Mouse (Mus musculus) CH12.LX (cell line): Measurements from ENCODE around the gene Cdkn1b.

Experiments
- CHD1 ChIP-seq: IDR thresholded peaks from 2 replicates; pipeline ENCODE4 v1.6.1; 2012; ENCODE audit warnings: low read depth, low read length, improper control_type of control experiment, inconsistent platforms
- CTCF ChIP-seq, 2 experiments: IDR thresholded peaks in 1 of 2; conservative IDR thresholded peaks in 1 of 2; 2 replicates each; pipeline ENCODE4 v1.5.1; 2011 to 2012; ENCODE audit warnings: low read depth in 2 of 2, low read length in 2 of 2, improper control_type of control experiment in 1 of 2, inconsistent platforms in 1 of 2, mild to moderate bottlenecking in 1 of 2, moderate library complexity in 1 of 2
- EP300 ChIP-seq: IDR thresholded peaks from 2 replicates; pipeline ENCODE4 v1.6.1; 2011; ENCODE audit warnings: low read length, improper control_type of control experiment
- HCFC1 ChIP-seq: IDR thresholded peaks from 2 replicates; pipeline ENCODE4 v1.6.1; 2012; ENCODE audit warnings: low read depth, mild to moderate bottlenecking, inconsistent platforms, low read length, improper control_type of control experiment
- MAX ChIP-seq: IDR thresholded peaks from 2 replicates; pipeline ENCODE4 v1.6.1; 2011; ENCODE audit warnings: low read length, improper control_type of control experiment
- NRF1 ChIP-seq: IDR thresholded peaks from 2 replicates; pipeline ENCODE4 v1.6.1; 2014; ENCODE audit warnings: low read depth, mild to moderate bottlenecking, inconsistent platforms, low read length, improper control_type of control experiment, moderate library complexity
- POLR2A ChIP-seq: IDR thresholded peaks from 2 replicates; pipeline ENCODE4 v1.6.1; 2011; ENCODE audit warnings: low read depth, mild to moderate bottlenecking, improper control_type of control experiment, low read length
- TCF12 ChIP-seq: IDR thresholded peaks from 2 replicates; pipeline ENCODE4 v1.6.1; 2014; ENCODE audit warnings: low read depth, mild to moderate bottlenecking, inconsistent platforms, low read length, improper control_type of control experiment
- UBTF ChIP-seq: IDR thresholded peaks from 2 replicates; pipeline ENCODE4 v1.6.1; 2012; ENCODE audit warnings: low read depth, mild to moderate bottlenecking, inconsistent platforms, low read length, improper control_type of control experiment, moderate library complexity

DNA sequence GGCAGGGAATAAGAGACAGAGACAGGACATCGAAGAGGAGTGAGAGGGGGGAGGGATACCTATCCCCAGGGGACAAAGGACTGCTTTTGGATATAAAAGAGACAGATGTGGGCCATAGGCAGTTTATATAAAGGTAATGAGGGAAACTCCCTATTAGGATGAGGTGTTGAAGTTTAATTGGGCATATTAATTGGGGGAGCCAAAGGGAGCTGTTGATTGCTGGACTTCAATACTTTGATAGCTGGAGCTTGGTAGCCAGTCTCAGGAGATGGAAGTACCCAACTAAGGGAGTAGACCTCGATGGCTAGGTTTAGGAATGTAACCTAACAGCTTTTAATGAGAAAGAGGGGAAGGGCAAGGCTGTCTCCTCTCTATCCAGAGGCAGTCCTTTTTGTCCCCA, 43.7 kb downstream of the Cdkn1b start:
- TF ChIP-seq UBTF: no peak
- TF ChIP-seq HCFC1: no peak
- TF ChIP-seq EP300: no peak
- TF ChIP-seq CHD1: no peak
- no peak for TF ChIP-seq CTCF (conservative IDR thresholded peaks at IDR 0.05 in 1 of 2, IDR thresholded peaks at IDR 0.05 in 1 of 2; ENCODE audit: low read depth in 2 of 2, low read length in 2 of 2)
- no peak for TF ChIP-seq POLR2A
- no peak for TF ChIP-seq TCF12
- no peak for TF ChIP-seq NRF1
- TF ChIP-seq MAX: no peak
